Mouse (Mus musculus): Measurements from ENCODE around the gene Phf24. TPM values are rescaled to one million over a fixed set of nuclear protein-coding genes. Genes with fewer than 3 reads are reported as not detected.
"Not testable (repeated sequence)": the region's sequence is repeated elsewhere in the genome, so short reads cannot be mapped to it uniquely, and the experiment has no call there.

Gene Phf24
- total RNA-seq, 2 experiments from 2014 or later = 1.6 to 1.8 TPM

DNA sequence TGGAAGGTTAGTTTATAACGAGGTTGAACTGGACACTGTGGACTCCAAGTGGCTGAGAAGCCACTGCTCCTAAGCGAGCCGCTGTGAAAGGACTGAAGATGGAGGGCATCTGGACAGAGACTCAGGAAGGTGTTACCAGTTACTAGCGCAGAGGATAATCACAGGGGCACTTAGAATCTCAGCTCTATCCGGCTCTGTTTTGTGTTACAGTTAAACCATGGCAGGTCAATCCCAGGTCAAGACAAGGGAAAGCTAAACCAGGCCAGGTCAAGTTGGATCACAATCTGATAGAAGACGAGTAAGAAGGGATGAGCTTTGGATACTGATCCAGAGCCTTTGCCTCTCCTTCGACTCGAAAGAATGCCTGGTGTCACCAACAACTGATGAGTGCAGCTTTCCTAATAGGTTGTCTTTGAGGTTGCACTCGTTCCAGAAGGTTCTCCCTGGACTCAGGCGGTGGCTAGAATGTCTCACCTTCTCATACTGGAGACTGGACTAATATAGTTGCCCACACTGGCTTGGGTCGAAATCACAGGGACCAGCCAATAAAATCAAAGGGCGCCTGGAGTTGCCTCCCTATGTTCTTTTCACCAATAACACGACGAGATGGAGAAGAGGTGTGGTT is 32.7 kb downstream of the Phf24 start:
- DNase-seq (ENCODE audit: low spot score in 2 of 2) = no peak

DNA sequence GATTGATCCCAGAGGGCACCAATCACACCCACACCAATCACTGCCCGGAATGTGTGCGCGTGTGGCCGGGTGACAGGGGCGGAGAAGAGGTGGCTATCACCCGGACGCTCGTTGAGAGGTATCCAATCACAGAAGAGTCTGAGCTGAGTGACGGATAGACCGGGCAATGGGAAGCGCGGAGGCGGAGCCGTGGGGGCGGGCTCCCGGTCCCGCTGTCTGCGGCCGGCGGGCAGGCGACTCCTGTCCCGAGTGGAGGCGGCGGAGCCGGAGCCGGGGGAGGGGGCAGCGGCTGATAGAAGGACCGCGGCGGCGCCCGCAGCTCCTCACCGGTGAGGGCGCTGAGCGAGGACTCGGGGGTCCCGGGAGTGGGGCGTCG is 33.2 kb downstream of the Phf24 start, which contains the start of gene Dnajb5:
Gene Dnajb5, plus strand, starts transcription at position 139 of the 376 bp plus-strand sequence.
- DNase-seq (ENCODE audit: low spot score in 2 of 2) = peak; percentile 97

DNA sequence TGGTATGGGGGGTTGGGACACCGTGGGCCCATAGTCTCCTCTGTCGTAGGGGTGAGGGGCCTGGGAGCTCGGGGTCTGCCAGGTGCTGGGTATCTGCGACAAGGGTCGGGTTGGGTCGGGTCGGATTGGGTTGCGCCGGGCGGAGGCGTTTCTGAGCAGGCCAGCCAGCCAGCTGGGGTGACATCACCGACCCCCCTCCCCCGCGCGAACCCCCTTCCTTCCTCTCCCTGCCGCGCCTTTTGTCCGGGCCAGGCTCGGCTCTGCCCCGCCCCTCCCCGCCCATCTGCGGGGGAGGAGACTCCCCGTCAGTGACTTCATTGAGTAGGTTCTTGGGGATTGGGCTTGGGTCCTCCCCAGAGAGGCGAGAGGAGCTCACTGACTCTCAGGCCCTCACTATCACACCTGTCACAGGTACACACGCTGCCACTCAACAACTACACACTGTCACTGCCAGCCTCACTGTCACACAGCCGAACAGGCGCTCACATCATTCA is 33.7 kb downstream of the Phf24 start:
- DNase-seq (ENCODE audit: low spot score in 2 of 2) = peak; percentile 80 to 85

DNA sequence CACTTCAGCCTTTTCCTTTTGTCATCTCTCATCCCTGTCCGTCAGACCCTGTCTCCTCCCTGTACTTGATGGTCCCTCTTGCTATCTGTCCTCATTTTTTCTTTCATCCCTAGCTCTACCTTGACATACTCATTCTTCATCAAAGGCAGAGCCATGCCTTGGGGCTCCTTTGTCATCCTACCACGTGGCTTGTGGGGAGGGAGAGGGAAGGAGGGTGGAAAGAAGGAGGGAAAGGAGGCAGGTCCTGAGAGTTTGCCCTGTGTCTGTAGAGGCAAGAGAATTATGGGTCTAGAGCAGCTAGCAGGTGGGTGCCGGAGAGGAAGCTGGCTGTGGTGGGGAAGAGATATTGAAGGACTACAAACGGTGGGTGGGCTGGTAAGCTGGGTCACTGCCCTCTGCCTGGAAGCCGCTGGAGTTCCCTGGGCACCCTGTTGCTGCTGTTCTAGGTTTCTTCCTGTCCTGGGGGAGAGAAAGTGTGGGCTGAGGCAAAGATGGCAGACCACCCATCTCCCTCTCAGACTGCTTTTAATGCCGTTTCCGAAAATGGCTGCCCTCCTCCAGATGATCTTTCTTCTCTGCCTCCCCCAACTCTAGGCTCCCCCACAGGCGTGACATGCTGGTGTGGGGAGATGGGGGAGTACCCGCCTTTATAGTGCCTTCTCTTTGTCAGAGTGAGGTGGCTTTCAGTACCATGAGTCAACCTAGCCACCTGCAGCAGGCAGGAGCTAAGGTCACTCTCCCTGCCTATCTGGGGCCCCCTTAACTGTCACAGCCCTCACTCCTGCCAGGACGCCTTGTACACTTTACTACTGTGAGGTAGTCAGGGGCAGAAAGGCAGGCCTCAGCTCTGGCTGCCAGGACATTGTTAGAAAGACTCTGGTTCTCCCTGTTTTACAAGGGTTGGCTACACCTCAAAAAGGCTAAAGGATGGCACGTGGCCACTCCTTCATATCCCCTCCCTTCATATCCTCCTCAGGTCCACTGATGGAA is 35.0 kb downstream of the Phf24 start:
- DNase-seq (ENCODE audit: low spot score in 2 of 2) = no peak

DNA sequence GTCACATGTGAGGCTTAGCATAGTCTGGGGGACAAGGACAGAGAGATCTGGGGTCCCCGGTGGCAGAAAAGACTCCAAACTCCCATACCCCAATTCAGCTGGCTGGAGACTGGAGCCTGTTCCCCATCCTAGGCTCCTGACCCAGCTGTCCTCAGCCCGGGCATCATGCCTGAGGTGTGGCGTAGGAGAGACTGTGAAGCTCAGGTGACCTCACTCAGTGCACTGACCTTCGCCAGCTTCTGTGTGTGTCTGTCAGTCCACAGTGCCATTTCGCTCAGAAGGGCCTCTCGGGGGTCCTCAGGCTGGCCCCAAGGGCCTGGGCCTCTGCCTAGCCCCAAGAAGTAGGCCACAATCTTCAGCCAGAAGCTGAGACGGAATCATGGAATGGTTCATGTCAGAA is 36.1 kb downstream of the Phf24 start:
- no peak for DNase-seq (ENCODE audit: low spot score in 2 of 2)

DNA sequence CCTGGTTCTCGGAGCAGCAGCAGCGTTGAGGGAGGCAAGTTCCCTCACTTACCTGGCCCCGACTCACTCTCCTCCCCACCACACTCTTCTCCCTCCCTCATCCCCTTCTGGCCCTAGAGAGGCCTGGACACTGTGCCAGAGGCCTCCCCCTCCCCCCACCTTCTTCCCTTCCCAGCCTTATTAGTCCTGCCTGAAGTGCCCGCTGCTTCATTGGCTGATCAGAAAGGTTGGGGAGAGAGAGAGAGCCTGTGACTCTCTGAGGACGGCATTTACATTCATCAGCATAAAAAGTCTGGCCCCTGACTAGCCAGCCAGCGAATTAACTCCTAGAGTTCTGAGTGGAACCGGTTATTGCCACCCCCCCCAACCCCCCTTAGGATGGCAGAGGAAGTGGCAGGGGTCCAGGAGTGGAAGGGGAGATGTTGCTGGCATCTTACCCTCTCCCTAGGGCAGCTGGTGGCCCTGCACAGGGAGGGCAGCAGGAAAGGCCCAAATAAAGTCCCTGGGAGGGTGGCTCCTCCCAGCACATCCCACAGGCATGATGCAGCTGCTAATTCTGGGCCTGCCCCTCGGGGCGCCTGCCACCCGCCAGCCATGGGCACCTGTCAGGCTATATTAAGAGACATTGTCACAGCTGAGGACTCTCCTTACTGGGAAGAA is 37.1 kb downstream of the Phf24 start:
- no peak for DNase-seq (ENCODE audit: low spot score in 2 of 2)

DNA sequence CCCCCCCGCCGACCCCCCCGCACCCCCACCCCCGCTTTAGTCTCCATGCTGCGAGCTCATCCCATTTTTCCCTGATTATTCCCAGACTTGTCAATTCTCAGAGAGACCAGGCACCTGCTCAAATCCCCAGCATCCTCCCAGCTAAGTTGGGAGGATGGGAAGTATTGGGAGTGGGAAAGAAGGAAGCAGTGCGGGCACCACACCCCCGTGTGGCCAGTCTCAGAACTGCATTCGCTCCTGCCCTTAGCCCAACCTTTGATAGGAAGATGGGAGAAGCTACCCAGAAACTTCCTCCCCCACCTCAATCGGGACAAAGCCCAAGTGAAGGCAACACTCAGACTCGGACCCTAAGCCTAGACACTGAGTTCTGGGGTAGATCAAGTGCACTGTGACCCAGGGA is 37.8 kb downstream of the Phf24 start:
- peak; percentile 68 to 77 for DNase-seq (ENCODE audit: low spot score in 2 of 2)

DNA sequence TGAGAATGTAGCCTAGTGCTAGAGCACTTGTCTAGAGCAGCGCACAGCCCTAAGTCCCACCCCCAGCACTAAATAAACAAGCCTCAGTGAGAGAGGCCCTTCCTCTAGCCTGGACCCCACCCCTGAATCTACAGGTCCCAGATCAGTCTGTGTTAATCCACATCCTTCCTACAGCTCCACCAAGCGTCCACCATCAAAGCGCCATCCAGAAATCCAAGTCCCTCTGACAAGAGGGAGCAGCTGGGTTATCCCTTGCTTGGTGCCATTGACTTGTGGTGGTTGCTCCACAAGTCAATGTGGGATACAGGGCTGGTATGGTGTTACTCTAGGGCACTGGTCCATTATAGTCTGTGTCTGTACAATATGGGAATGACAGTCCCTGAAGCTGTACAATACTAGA is 38.7 kb downstream of the Phf24 start:
- DNase-seq (ENCODE audit: low spot score in 2 of 2) = no peak

DNA sequence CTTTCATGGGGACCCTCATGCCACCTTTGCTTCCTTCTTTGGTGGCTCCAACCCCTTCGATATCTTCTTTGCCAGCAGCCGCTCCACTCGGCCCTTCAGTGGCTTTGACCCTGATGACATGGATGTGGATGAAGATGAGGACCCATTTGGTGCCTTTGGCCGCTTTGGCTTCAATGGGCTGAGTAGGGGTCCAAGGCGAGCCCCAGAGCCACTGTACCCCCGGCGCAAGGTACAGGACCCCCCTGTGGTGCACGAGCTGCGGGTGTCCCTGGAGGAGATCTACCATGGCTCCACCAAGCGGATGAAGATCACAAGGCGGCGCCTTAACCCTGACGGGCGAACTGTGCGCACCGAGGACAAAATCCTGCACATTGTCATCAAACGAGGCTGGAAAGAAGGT is 40.1 kb downstream of the Phf24 start:
- no peak for DNase-seq (ENCODE audit: low spot score in 2 of 2)

DNA sequence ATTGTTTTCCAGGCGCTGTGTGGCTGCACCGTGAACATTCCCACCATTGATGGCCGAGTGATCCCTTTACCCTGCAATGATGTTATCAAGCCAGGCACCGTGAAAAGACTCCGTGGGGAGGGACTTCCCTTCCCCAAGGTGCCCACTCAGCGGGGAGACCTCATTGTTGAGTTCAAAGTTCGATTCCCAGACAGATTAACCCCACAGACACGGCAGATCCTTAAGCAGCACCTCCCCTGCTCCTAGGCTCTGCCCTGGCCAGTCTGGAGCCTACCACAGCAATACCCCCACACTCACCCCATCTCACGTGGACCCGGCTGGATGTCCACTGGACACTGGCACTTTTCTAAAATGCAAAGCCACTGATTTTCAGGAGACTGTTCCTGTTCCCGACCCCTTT is 40.8 kb downstream of the Phf24 start:
- DNase-seq (ENCODE audit: low spot score in 2 of 2) = no peak

DNA sequence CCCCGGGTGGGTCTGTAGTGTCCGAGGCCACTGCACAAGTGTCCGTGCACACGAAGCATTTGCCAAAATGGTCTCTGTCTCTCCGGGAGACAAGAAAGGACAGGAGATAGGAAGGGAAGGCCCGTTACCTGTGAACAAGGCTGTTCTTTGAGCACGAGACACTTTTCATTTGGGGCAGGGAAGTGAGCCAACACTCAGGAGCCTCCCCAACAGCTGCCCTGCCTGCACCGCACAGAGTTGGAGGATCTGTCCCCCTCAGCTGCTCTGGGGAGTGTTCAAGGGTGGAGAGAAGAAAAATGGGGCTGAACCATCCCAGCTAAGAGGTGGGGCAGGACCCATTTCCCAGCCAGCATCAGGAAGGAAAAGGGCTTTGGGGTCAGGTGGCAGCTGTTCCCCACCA is 41.5 kb downstream of the Phf24 start:
- DNase-seq (ENCODE audit: low spot score in 2 of 2) = no peak

DNA sequence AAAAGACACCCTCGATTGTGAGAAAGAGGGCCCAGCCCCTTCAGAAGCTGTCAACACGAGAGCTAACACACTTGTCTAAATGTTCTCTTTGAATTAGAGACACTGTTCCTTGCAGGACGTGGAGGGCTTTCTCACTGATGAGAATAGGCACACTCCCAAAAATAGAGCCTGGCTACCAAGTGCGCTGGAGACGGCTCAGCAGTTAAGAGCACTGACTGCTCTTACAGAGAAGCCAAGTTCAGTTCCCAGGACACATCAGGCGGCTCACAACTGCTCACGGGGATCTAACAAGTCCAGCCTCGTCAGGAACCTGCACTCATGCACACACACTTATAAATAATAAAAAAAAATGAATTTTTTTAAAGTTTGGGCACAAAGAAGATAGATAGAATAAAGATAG is 42.5 kb downstream of the Phf24 start:
- DNase-seq (ENCODE audit: low spot score in 2 of 2) = no peak

DNA sequence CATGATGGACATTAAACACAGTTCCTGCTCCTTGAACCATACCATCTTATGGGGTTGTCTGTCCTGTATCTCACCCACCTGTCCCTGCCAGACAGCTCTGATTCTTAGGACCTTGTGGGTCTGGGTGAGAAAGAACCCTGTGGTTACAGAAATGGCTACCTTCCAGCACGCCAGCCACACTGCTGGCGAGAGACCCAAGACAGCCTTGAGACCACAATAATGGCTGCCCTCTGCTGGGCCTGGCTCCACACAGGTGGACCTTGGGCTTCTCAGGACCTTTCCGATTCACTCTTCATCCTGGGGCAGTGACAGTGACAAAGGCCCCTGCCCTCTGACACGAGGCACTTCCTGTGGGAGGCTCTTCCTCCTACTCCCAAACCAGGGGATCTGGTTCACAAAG is 42.9 kb downstream of the Phf24 start:
- DNase-seq (ENCODE audit: low spot score in 2 of 2) = no peak

DNA sequence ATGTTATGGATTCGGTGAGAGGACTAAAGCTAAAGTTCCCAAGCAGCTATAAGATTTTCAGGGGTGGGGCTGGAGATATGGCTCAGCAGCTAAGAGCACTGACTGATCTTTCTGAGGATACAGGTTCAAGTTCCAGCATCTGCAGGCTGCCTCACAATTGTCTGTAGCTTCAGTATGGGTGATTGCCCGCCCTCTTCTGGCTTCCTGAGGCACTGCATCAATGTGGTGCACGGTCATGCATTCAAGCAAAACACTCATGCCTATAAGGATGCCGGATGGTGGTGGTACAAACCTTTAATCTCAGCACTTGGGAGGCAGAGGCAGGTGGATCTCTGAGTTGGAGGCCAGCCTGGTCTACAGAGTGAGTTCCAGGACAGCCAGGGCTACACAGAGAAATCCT is 45.1 kb downstream of the Phf24 start:
- peak; percentile 42 to 61 for DNase-seq (ENCODE audit: low spot score in 2 of 2)

DNA sequence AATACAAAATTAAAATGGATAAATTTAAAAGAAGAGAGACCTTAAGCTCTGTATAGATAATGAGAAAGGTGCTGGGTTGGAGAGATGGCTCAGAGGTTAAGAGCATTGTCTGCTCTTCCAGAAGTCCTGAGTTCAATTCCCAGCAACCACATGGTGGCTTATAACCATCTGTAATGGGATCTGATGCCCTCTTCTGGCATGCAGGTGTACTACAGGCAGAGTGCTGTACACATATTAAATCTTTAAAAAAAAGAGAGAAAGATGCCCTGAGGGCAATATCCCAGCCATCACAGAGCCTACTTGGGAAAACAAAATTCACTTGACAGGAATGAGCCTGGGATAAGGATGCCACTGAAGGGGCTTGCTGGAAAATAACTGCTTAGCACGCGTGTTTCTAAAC is 47.0 kb downstream of the Phf24 start:
- no peak for DNase-seq (ENCODE audit: low spot score in 2 of 2)

DNA sequence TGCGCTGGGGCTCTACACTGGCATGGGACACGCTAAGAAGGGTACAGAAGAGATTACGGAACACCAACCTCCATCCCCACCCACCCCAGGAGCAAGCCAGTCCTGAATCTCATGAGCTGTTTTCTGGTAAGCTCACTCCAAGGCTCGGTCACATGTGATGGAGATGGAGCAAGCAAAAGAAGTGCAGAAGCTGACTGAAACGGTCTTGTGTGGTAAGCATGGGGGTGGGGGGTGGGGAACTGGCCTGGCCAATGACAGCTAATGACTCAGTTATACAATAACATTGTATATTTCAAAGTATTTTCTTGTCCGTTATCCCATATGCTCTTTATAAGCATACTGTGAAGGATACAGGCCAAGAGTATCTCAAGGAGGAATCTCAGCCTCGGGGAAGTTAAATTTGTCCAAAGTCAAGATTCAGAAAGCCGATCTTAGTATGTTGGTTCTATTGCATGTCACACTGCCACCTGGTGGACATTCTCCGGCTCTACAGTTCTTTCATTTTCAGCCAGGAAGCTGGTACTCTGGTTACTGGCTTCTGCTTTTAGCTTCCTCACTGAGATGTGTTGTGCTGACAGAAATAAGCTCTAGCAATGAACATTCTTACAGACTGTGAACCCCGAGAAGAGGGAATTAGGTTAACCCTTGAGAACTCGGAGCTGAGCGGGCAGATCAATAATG is 48.7 kb downstream of the Phf24 start:
- DNase-seq (ENCODE audit: low spot score in 2 of 2) = no peak

DNA sequence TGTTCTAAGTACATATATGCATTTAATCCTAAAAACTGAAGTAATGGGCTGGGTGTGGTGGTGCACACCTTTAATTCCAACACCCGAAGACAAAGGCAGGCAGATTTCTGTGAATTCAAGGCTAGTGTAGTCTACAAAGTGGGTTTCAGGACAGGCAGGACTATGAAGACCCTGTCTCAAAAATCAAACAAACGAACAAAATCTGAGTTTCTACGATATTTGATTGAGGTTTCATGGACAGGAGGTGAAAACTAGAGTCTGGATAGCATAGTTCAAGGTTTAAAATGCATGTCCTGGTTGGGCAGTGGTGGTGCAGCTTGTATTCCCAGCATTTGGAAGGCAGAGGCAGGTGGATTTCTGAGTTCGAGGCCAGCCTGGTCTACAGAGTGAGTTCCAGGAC is 52.8 kb downstream of the Phf24 start, which contains the start of gene 1700022I11Rik:
Gene 1700022I11Rik, plus strand, starts transcription at position 301 of the 400 bp plus-strand sequence.
- no peak for DNase-seq (ENCODE audit: low spot score in 2 of 2)

DNA sequence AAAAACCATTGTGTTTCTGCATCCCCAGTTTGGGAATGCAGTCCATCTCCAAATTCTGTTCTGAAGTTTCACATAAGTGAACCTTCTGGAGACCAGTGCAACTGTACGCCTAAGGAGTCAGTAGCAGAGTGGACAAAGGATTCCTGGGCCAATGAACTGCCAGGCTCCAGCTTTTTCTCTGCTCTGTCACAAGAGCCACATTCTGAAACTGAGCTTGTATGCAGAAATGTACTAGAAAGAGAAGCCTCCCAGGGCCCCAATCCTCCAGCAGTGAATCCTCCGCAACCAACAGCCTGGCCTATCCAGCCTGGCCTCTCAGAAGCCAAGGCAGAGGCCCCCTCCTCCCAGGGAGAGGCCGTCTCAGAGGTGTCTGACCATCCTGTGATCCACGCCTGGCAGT is 56.5 kb downstream of the Phf24 start:
- no peak for DNase-seq (ENCODE audit: low spot score in 2 of 2)

DNA sequence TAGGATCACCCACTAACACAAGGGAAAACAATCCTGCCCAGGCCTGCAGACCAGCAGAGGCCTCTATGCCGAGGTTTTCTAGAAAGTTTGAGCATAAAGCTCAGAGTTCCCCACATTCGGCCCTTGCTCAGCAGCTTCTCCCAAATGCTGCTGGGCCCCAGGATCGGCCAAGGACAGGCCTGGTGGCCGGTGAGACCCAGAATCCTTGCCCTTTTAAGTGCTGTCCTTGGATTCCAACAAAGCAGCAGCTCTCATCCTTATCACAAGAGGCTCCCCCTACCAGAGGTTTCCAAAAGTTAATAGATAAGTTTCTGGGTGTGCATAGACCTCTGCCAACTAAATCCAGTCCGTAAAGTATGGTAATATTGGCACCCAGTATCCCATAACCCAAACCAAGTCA is 57.4 kb downstream of the Phf24 start:
- DNase-seq (ENCODE audit: low spot score in 2 of 2) = no peak

DNA sequence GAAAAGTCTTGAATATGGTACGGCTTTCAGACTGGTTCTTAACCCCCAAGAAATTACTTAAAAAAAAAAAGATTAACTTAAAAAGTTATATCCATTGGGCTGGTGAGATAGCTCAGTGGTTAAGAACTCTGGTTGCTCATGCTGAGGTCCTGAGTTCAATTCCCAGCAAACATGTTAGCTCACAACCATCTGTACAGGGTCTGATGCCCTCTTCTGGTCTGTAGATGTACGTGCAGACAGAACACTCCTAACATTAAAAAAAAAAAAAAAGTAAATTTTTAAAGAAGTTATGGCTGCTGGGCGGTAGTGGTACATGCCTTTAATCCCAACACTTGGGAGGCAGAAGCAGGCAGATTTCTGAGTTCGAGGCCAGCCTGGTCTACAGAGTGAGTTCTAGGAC is 61.6 kb downstream of the Phf24 start:
- DNase-seq (ENCODE audit: low spot score in 2 of 2) = no peak

DNA sequence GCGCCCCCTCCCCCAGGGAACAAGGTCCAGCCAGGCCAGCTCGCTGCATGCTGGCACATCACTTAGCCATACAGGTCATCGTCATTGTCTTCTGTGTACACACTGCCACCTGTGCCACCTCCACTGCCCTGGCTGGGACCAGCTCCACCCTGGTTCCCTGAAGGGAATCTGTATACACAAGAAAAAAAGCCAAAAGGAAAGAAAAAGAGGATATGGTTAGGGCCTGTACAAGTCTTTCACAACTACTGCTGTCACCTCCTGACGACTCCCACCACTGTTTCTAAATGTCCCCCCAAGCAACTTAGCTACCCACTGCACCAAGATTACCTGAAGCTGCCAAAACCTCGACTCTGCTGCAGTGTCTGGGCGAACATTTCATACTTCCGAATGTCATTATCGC is 64.0 kb downstream of the Phf24 start:
- DNase-seq (ENCODE audit: low spot score in 2 of 2) = not testable (repeated sequence)

All from adrenal gland, adult 18-20 months (tissue).